ENCODE assay signal across 9 mouse cellular contexts in the genomic region with DNA sequence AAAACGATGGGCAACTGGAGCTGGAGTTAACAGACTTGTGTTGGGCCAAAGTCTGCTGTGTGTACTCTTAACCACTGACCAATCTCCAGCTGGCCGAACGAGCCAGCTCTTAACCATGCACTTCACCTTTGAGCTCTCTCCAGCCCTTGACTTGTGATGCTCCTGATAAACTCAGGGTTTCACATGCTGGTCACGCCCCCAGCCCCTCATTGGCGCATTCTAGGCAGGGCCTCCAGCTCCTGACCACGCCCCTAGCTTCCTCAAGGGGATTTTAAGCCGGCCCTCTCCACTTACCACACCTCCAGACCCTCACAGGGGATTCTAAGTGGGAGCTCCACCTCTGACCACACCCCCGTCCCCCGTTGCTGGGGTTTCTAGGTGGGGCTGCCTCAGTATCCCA. TPM values are rescaled to one million over a fixed set of nuclear protein-coding genes. Genes with fewer than 3 reads are reported as not detected.
DNase-seq lines count a peak whose midpoint lies in the region; ATAC-seq and TF ChIP-seq lines count a peak whose summit lies in the region.
"Had no signal": no experiment of that assay in that cellular context is flagged by ENCODE, and none has a peak within 500 bp of the region (broad histone marks: within the 10 kb centered on the region; RNA-seq: fewer than 3 reads in every experiment).

No protein-coding gene starts in this region.

- no peak overlapping the region for H3K4me3 ChIP-seq in hindbrain, postnatal 0 days (ENCODE audit: low read length)
- no peak overlapping the region for H3K4me3 ChIP-seq in hindbrain, embryonic 12.5 days
- H3K4me3 ChIP-seq in intestine, embryonic 15.5 days (replicated peaks): no peak overlapping the region
- no peak overlapping the region for H3K4me3 ChIP-seq in liver, embryonic 15.5 days (replicated peaks)
- H3K4me3 ChIP-seq in stomach, embryonic 14.5 days (ENCODE audit: low read depth, low read length): no peak overlapping the region
- H3K4me3 ChIP-seq: megakaryocyte, embryonic 14.5 days had no signal

- H3K36me3 ChIP-seq in hindbrain, postnatal 0 days (ENCODE audit: insufficient read depth, low read length): peaks cover 12% of the 10 kb centered on the region
- H3K36me3 ChIP-seq in hindbrain, embryonic 12.5 days: peaks cover 22% of the 10 kb centered on the region
- peaks cover 10% of the 10 kb centered on the region for H3K36me3 ChIP-seq in intestine, embryonic 15.5 days
- H3K36me3 ChIP-seq in liver, embryonic 15.5 days (replicated peaks): peaks cover 40% of the 10 kb centered on the region
- peaks cover 13% of the 10 kb centered on the region for H3K36me3 ChIP-seq in stomach, embryonic 14.5 days (ENCODE audit: control insufficient read depth, insufficient read depth, low read length)

- no peak overlapping the region for H3K4me2 ChIP-seq in hindbrain, postnatal 0 days (ENCODE audit: low read depth, low read length)
- H3K4me2 ChIP-seq in hindbrain, embryonic 12.5 days (replicated peaks): no peak overlapping the region
- H3K4me2 ChIP-seq in intestine, embryonic 15.5 days (replicated peaks): peak overlapping the region; percentile 17; the same call in 1 of the 2 replicates
- peak overlapping the region; percentile 31; the same call in 1 of the 2 replicates for H3K4me2 ChIP-seq in liver, embryonic 15.5 days
- H3K4me2 ChIP-seq in stomach, embryonic 14.5 days (replicated peaks; ENCODE audit: low read depth, low read length): no peak overlapping the region

- ATAC-seq in hindbrain, postnatal 0 days: no peak
- ATAC-seq in hindbrain, embryonic 12.5 days (ENCODE audit: low FRiP score): no peak
- ATAC-seq in intestine, embryonic 15.5 days: no peak
- no peak for ATAC-seq in liver, embryonic 15.5 days (ENCODE audit: insufficient read depth)
- ATAC-seq in stomach, embryonic 14.5 days (ENCODE audit: insufficient number of reproducible peaks, insufficient read depth, low FRiP score, low read depth): peak; percentile 3; the same call in 1 of the 2 replicates

- peaks cover 5% of the 10 kb centered on the region; the same call in 1 of the 2 replicates for H3K4me1 ChIP-seq in hindbrain, postnatal 0 days (ENCODE audit: insufficient read depth, low read length)
- peaks cover 51% of the 10 kb centered on the region for H3K4me1 ChIP-seq in hindbrain, embryonic 12.5 days
- peaks cover 35% of the 10 kb centered on the region for H3K4me1 ChIP-seq in intestine, embryonic 15.5 days (replicated peaks)
- H3K4me1 ChIP-seq in liver, embryonic 15.5 days (replicated peaks): peaks cover 50% of the 10 kb centered on the region
- H3K4me1 ChIP-seq in stomach, embryonic 14.5 days (ENCODE audit: control insufficient read depth, insufficient read depth, low read length): peaks cover 24% of the 10 kb centered on the region

- 7% methylated on average over 9 of the region's 9 CpGs for WGBS in hindbrain, postnatal 0 days
- WGBS in hindbrain, embryonic 12.5 days: 3% methylated on average over 9 of the region's 9 CpGs
- 2% methylated on average over 9 of the region's 9 CpGs for WGBS in intestine, embryonic 15.5 days
- WGBS in liver, embryonic 15.5 days (ENCODE audit: insufficient replicate concordance): 2% methylated on average over 9 of the region's 9 CpGs
- 5% methylated on average over 9 of the region's 9 CpGs for WGBS in stomach, embryonic 14.5 days

- H3K27ac ChIP-seq in hindbrain, postnatal 0 days: no peak overlapping the region
- no peak overlapping the region for H3K27ac ChIP-seq in hindbrain, embryonic 12.5 days
- peak overlapping the region; percentile 6; the same call in 1 of the 2 replicates for H3K27ac ChIP-seq in intestine, embryonic 15.5 days
- H3K27ac ChIP-seq in liver, embryonic 15.5 days (replicated peaks): peak overlapping the region; percentile 56
- H3K27ac ChIP-seq in stomach, embryonic 14.5 days (ENCODE audit: low read length): no peak overlapping the region

- H3K9me3 ChIP-seq in hindbrain, postnatal 0 days (ENCODE audit: low read length): no peaks in the 10 kb centered on the region
- no peaks in the 10 kb centered on the region; the same call in 1 of the 2 replicates for H3K9me3 ChIP-seq in hindbrain, embryonic 12.5 days (replicated peaks)
- H3K9me3 ChIP-seq in intestine, embryonic 15.5 days: no peaks in the 10 kb centered on the region
- no peaks in the 10 kb centered on the region for H3K9me3 ChIP-seq in liver, embryonic 15.5 days (replicated peaks)
- H3K9me3 ChIP-seq in stomach, embryonic 14.5 days (ENCODE audit: control insufficient read depth, low read depth, low read length): peaks cover 5% of the 10 kb centered on the region; the same call in 1 of the 2 replicates

- H3K27me3 ChIP-seq in hindbrain, postnatal 0 days (ENCODE audit: insufficient read depth, low read length): no peaks in the 10 kb centered on the region
- H3K27me3 ChIP-seq in hindbrain, embryonic 12.5 days: peaks cover 32% of the 10 kb centered on the region
- H3K27me3 ChIP-seq in intestine, embryonic 15.5 days (replicated peaks): peaks cover 32% of the 10 kb centered on the region
- peaks cover 40% of the 10 kb centered on the region for H3K27me3 ChIP-seq in liver, embryonic 15.5 days
- H3K27me3 ChIP-seq in stomach, embryonic 14.5 days (ENCODE audit: control insufficient read depth, insufficient read depth, low read length): peaks cover 17% of the 10 kb centered on the region

- intact Hi-C loops in left cerebral cortex, postnatal 14 days (cut with DNase I): loop anchor here (5.0 kb wide), 1 partner anchor 166 kb away; no protein-coding TSS in a partner anchor

- H3K9ac ChIP-seq in hindbrain, postnatal 0 days (replicated peaks; ENCODE audit: low read length): no peak overlapping the region
- no peak overlapping the region for H3K9ac ChIP-seq in hindbrain, embryonic 12.5 days
- H3K9ac ChIP-seq in intestine, embryonic 15.5 days: no peak overlapping the region
- H3K9ac ChIP-seq in liver, embryonic 15.5 days: no peak overlapping the region
- H3K9ac ChIP-seq in stomach, embryonic 14.5 days (replicated peaks; ENCODE audit: low read depth, low read length): no peak overlapping the region

- DNase-seq in hindbrain, postnatal 0 days (ENCODE audit: low spot score): peak; percentile 42
- DNase-seq in adrenal gland, postnatal 25 days: peak; percentile 60
- DNase-seq in frontal cortex, postnatal 10 days (ENCODE audit: low spot score in 2 of 2): no peak
- no peak for DNase-seq in left cerebral cortex, postnatal 14 days (ENCODE audit: low spot score in 2 of 2)

- no peak for TF ChIP-seq CTCF in hindbrain, postnatal 0 days (IDR thresholded peaks at IDR 0.05; ENCODE audit: low read depth)

RNA-seq across cellular contexts. Expression of a gene that starts 4.7 kb away (rescaled TPM):
- 1,128 and 1,180 TPM in 2 replicates for total RNA-seq in hindbrain, postnatal 0 days (2014; rRNA removed)
- polyA plus RNA-seq in hindbrain, postnatal 0 days (2015; fragmentation: Nextera tagmentation; extraction: Ambion mirVana): 1,097 and 1,185 TPM in 2 replicates
- polyA plus RNA-seq in hindbrain, embryonic 12.5 days (2016; fragmentation: Nextera tagmentation; extraction: Ambion mirVana): 1,255 and 1,389 TPM in 2 replicates
- total RNA-seq in adrenal gland, postnatal 25 days (2021): 742 and 955 TPM in 2 replicates
- polyA plus RNA-seq in intestine, embryonic 15.5 days (2015; fragmentation: Nextera tagmentation; extraction: Ambion mirVana): 1,393 and 1,601 TPM in 2 replicates
- 1,470 and 1,719 TPM in 2 replicates for polyA plus RNA-seq in liver, embryonic 15.5 days (2015; fragmentation: Nextera tagmentation; extraction: Ambion mirVana)
- polyA plus RNA-seq in stomach, embryonic 14.5 days (2014; fragmentation: Nextera tagmentation; extraction: Ambion mirVana): 1,724 and 1,898 TPM in 2 replicates
- 100 to 1,000 TPM; 433 to 483 TPM for total RNA-seq in left cerebral cortex, postnatal 14 days (2021)

RNA-seq across cellular contexts. Expression of a gene that starts 12.7 kb away (rescaled TPM):
- total RNA-seq in hindbrain, postnatal 0 days (2014; rRNA removed): 66.9 and 70.3 TPM in 2 replicates
- 26.6 and 28.0 TPM in 2 replicates for polyA plus RNA-seq in hindbrain, postnatal 0 days (2015; fragmentation: Nextera tagmentation; extraction: Ambion mirVana)
- 0.74 and 0.94 TPM in 2 replicates for polyA plus RNA-seq in hindbrain, embryonic 12.5 days (2016; fragmentation: Nextera tagmentation; extraction: Ambion mirVana)
- 3.5 and 5.1 TPM in 2 replicates for total RNA-seq in adrenal gland, postnatal 25 days (2021)
- polyA plus RNA-seq in intestine, embryonic 15.5 days (2015; fragmentation: Nextera tagmentation; extraction: Ambion mirVana): 0.05 and 0.09 TPM in 2 replicates
- polyA plus RNA-seq in liver, embryonic 15.5 days (2015; fragmentation: Nextera tagmentation; extraction: Ambion mirVana): not detected in 2 replicates
- 0.07 and 0.23 TPM in 2 replicates for polyA plus RNA-seq in stomach, embryonic 14.5 days (2014; fragmentation: Nextera tagmentation; extraction: Ambion mirVana)
- 10 to 100 TPM; 30.0 to 33.0 TPM for total RNA-seq in left cerebral cortex, postnatal 14 days (2021)

RNA-seq across cellular contexts. Expression of a gene that starts 17.8 kb away (rescaled TPM):
- total RNA-seq in hindbrain, postnatal 0 days (2014; rRNA removed): 0.22 TPM in 1 of 2 replicates, not detected in the other
- 1.4 and 1.6 TPM in 2 replicates for polyA plus RNA-seq in hindbrain, postnatal 0 days (2015; fragmentation: Nextera tagmentation; extraction: Ambion mirVana)
- 0.83 and 1.7 TPM in 2 replicates for polyA plus RNA-seq in hindbrain, embryonic 12.5 days (2016; fragmentation: Nextera tagmentation; extraction: Ambion mirVana)
- total RNA-seq in adrenal gland, postnatal 25 days (2021): 6.7 and 8.7 TPM in 2 replicates
- 0.88 and 1.2 TPM in 2 replicates for polyA plus RNA-seq in intestine, embryonic 15.5 days (2015; fragmentation: Nextera tagmentation; extraction: Ambion mirVana)
- polyA plus RNA-seq in liver, embryonic 15.5 days (2015; fragmentation: Nextera tagmentation; extraction: Ambion mirVana): 0.97 and 1.3 TPM in 2 replicates
- polyA plus RNA-seq in stomach, embryonic 14.5 days (2014; fragmentation: Nextera tagmentation; extraction: Ambion mirVana): 0.45 and 1.4 TPM in 2 replicates
- 1 to 10 TPM; 2.5 to 2.9 TPM for total RNA-seq in left cerebral cortex, postnatal 14 days (2021)

RNA-seq across cellular contexts. Expression of a gene that starts 23.9 kb away (rescaled TPM):
- 165 and 189 TPM in 2 replicates for total RNA-seq in hindbrain, postnatal 0 days (2014; rRNA removed)
- polyA plus RNA-seq in hindbrain, postnatal 0 days (2015; fragmentation: Nextera tagmentation; extraction: Ambion mirVana): 279 and 295 TPM in 2 replicates
- polyA plus RNA-seq in hindbrain, embryonic 12.5 days (2016; fragmentation: Nextera tagmentation; extraction: Ambion mirVana): 214 and 250 TPM in 2 replicates
- 42.8 and 49.8 TPM in 2 replicates for total RNA-seq in adrenal gland, postnatal 25 days (2021)
- polyA plus RNA-seq in intestine, embryonic 15.5 days (2015; fragmentation: Nextera tagmentation; extraction: Ambion mirVana): 270 and 286 TPM in 2 replicates
- 115 TPM in 2 replicates for polyA plus RNA-seq in liver, embryonic 15.5 days (2015; fragmentation: Nextera tagmentation; extraction: Ambion mirVana)
- 321 and 361 TPM in 2 replicates for polyA plus RNA-seq in stomach, embryonic 14.5 days (2014; fragmentation: Nextera tagmentation; extraction: Ambion mirVana)
- 10 to 100 TPM; 46.4 to 52.7 TPM for total RNA-seq in left cerebral cortex, postnatal 14 days (2021)

RNA-seq across cellular contexts. Expression of a gene that starts 23.9 kb away (rescaled TPM):
- total RNA-seq in hindbrain, postnatal 0 days (2014; rRNA removed): 161 and 174 TPM in 2 replicates
- 76.0 and 76.2 TPM in 2 replicates for polyA plus RNA-seq in hindbrain, postnatal 0 days (2015; fragmentation: Nextera tagmentation; extraction: Ambion mirVana)
- 56.6 and 58.8 TPM in 2 replicates for polyA plus RNA-seq in hindbrain, embryonic 12.5 days (2016; fragmentation: Nextera tagmentation; extraction: Ambion mirVana)
- total RNA-seq in adrenal gland, postnatal 25 days (2021): 38.8 and 48.5 TPM in 2 replicates
- 34.8 and 37.8 TPM in 2 replicates for polyA plus RNA-seq in intestine, embryonic 15.5 days (2015; fragmentation: Nextera tagmentation; extraction: Ambion mirVana)
- 63.9 and 69.6 TPM in 2 replicates for polyA plus RNA-seq in liver, embryonic 15.5 days (2015; fragmentation: Nextera tagmentation; extraction: Ambion mirVana)
- 31.9 and 33.0 TPM in 2 replicates for polyA plus RNA-seq in stomach, embryonic 14.5 days (2014; fragmentation: Nextera tagmentation; extraction: Ambion mirVana)
- total RNA-seq in left cerebral cortex, postnatal 14 days (2021): 10 to 100 TPM; 81.8 to 89.3 TPM

Comparison
In these comparisons a context has a peak if more than half of its experiments do, and no peak if none do; other contexts are left out.
1. RNA of a gene that starts 12.7 kb away (polyA plus RNA-seq): 26.6 to 28.0 TPM in hindbrain, postnatal 0 days; 0.74 to 0.94 TPM in hindbrain, embryonic 12.5 days, 0.07 to 0.23 TPM in stomach, embryonic 14.5 days, not detected in liver, embryonic 15.5 days and 0.05 to 0.09 TPM in intestine, embryonic 15.5 days; every median in the first group is over 10 times any median in the second.
2. DNase-seq: peak in hindbrain, postnatal 0 days (single experiment) and adrenal gland, postnatal 25 days (single experiment); none in frontal cortex, postnatal 10 days (0 of 2) and left cerebral cortex, postnatal 14 days (0 of 2).
3. H3K27ac ChIP-seq: peak in intestine, embryonic 15.5 days (single experiment) and liver, embryonic 15.5 days (single experiment); none in hindbrain, postnatal 0 days (single experiment), hindbrain, embryonic 12.5 days (single experiment) and stomach, embryonic 14.5 days (single experiment).
4. H3K4me2 ChIP-seq: peak in intestine, embryonic 15.5 days (single experiment) and liver, embryonic 15.5 days (single experiment); none in hindbrain, postnatal 0 days (single experiment), hindbrain, embryonic 12.5 days (single experiment) and stomach, embryonic 14.5 days (single experiment).